Mouse (Mus musculus) kidney, embryonic 15.5 days (tissue): ENCODE data around the gene Glrx. TPM values are rescaled to one million over a fixed set of nuclear protein-coding genes. Genes with fewer than 3 reads are reported as not detected.

Experiments
- ATAC-seq: fragments of 200-750 bp; cut with Nextera tagmentation; replicated peaks from 2 replicates; pipeline ENCODE4 v1.8.0; 2017; ENCODE audit warnings: moderate TSS enrichment; ENCODE audit not compliant: low FRiP score
- H3K27ac ChIP-seq: fragments of 300-500 bp; sonication (generic); 2 replicates; pipeline ENCODE4 v1.5.1; 2015; ENCODE audit warnings: mild to moderate bottlenecking, inconsistent platforms
- H3K27me3 ChIP-seq: fragments of 300-500 bp; sonication (generic); 2 replicates; pipeline ENCODE4 v1.6.1; 2015; ENCODE audit warnings: inconsistent platforms
- H3K36me3 ChIP-seq: fragments of 300-500 bp; sonication (generic); 2 replicates; pipeline ENCODE4 v1.6.1; 2015; ENCODE audit warnings: inconsistent platforms
- H3K4me1 ChIP-seq: fragments of 300-500 bp; sonication (generic); 2 replicates; pipeline ENCODE4 v1.6.1; 2015; ENCODE audit warnings: inconsistent platforms
- H3K4me2 ChIP-seq: fragments of 300-500 bp; sonication (generic); 2 replicates; pipeline ENCODE4 v1.6.1; 2015; ENCODE audit warnings: moderate library complexity, mild to moderate bottlenecking, inconsistent platforms
- H3K4me3 ChIP-seq: fragments of 300-500 bp; sonication (generic); replicated peaks from 2 replicates; pipeline ENCODE4 v1.5.1; 2015; ENCODE audit warnings: mild to moderate bottlenecking, inconsistent platforms
- H3K9ac ChIP-seq: fragments of 300-500 bp; sonication (generic); 2 replicates; pipeline ENCODE4 v1.6.1; 2015; ENCODE audit warnings: mild to moderate bottlenecking, inconsistent platforms
- H3K9me3 ChIP-seq: fragments of 300-500 bp; sonication (generic); replicated peaks from 2 replicates; pipeline ENCODE4 v1.6.1; 2016; ENCODE audit warnings: inconsistent platforms
- WGBS: fragments of 180-500 bp; shearing (Covaris S2); methylation state at CpG from one replicate; pipeline ENCODE4 v1.1.7; 2015; ENCODE audit warnings: mixed read lengths; 5-methylcytosine and 5-hydroxymethylcytosine counted together
- polyA plus RNA-seq: library from polyadenylated mRNA; unstranded; fragments of >200 nt; fragmentation: Nextera tagmentation; extraction: Ambion mirVana; gene quantifications from 2 replicates; pipeline ENCODE4 v1.2.1, GENCODE M21; 2015

Gene Glrx
- polyA plus RNA-seq, 1 experiment from 2014 or later, result 43.3 TPM

DNA sequence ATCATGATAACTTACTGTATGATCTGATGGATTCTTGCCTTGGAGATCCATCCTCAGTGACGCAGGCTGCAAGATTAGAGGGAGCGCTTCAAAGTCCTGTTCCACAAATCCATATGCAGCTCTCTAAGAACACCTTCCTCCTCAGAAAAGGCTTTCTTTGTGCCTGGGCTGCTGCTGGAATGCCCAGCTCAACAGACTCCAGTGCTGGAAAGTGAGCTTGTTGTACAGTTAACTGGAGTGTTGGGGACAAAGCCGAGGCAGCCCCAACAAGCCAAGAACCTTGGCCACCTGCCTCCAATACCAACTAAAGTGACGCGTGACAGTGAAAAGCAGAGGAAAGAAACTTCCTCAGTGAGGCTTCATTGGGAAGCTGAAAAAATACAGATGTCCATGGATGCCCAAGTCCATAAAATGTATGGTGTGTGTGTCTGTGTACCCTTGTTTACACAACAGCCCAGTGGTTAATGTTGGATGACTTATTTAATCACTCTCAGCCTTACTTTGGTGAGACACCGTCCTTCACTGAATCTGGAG lies 1.2 kb downstream of the Glrx start:
- Histone ChIP-seq H3K27ac (peak overlapping the region; percentile 92), H3K4me2 (peak overlapping the region; percentile 80), H3K36me3 (no peaks in the 10 kb centered on the region), H3K9ac (peak overlapping the region; percentile 39), H3K9me3 (no peaks in the 10 kb centered on the region), H3K4me1 (peaks cover 26% of the 10 kb centered on the region), H3K27me3 (no peaks in the 10 kb centered on the region), H3K4me3 (peak overlapping the region; percentile 60)
- ATAC-seq, result no peak
- 55% methylated on average over 6 of the region's 6 CpGs for WGBS

DNA sequence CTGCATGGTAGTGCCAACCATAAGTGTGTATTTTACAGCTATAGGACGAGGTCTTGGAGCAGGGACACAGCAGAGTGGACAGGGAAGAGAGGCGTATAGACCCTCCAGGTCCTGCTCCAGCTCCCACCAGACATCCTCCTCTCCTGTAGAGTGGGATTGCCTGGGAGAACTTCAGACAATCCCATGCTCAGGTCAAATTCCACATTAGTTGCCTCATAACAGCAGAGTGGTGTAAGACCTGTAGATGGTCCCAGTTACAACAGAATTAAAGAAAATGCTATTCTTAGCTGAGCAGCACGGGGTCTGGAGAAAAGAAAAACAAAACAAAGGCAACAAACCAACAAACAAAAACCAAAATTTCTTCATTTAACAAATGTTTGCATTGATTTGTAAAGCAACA lies 2.3 kb downstream of the Glrx start:
- Histone ChIP-seq H3K4me2 (0 out of 2 replicates have a peak overlapping the region, but pooled peaks have one; percentile 4), H3K27ac (no peak overlapping the region), H3K4me1 (peaks cover 26% of the 10 kb centered on the region), H3K9ac (no peak overlapping the region), H3K36me3 (no peaks in the 10 kb centered on the region), H3K27me3 (no peaks in the 10 kb centered on the region), H3K4me3 (no peak overlapping the region), H3K9me3 (no peaks in the 10 kb centered on the region)
- no peak for ATAC-seq
- 66% methylated on average over 3 of the region's 3 CpGs for WGBS

DNA sequence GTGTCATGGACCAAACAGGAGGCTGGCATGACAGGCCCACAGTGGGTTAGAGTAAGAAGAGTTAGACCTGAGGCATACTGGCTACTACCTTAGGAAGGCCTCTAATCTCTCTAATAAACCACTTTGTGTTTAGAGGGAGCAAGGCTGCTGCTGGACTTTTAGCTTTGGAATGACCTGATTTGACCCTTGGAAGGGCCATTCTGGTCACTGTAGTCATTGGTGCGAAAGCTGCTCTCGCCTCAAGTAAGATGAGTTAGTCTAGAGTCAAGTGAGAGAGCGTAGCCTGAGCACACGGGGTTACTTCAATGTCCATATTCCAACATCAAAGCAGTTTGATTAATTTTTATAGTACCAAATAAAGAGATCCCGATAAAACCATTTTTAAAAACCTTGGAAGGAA lies 3.7 kb downstream of the Glrx start:
- WGBS, result 91% methylated on average over 5 of the region's 5 CpGs
- H3K9me3 ChIP-seq, result no peaks in the 10 kb centered on the region
- H3K27me3 ChIP-seq, result no peaks in the 10 kb centered on the region
- H3K36me3 ChIP-seq, result 0 out of 2 replicates have a peak, but pooled peaks cover 3% of the 10 kb centered on the region
- no peak overlapping the region for H3K4me2 ChIP-seq
- no peak overlapping the region for H3K27ac ChIP-seq
- no peak overlapping the region for H3K4me3 ChIP-seq
- no peak overlapping the region for H3K9ac ChIP-seq
- H3K4me1 ChIP-seq, result peaks cover 26% of the 10 kb centered on the region
- ATAC-seq, result no peak

DNA sequence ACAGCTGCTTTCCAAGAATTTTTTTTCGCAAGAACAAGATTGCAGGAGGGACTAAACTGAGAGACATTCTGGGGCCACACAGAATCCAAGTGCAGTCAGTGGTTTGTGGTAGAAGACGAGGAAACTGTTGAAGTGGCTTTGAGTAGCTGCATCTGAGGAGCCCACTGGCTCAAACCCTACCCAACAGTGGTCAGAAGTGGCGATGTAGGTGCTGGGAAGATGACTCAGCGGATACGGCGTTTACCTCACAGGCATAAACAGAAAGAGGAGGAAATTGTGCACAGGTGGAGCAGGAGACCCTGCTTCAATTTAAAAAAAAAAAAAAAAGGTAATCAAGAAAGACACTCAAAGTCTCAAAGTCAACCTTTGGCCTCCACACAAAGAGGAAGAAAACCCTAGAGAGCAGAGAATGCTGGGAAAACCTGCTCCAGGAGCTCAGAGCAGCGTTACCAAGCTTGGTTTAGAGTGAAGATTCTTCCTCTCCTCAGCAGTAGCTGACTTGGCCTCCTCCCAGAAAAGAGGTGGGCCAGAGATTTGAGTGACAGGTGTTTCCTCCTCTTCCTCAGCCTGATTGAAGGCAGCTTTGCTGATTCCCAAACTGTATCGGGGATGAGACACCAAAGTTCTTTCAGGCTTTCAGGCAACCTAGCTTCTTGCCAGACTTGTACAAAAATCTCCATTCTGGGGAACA lies 4.5 kb downstream of the Glrx start:
- H3K27ac ChIP-seq, result no peak overlapping the region
- 0 out of 2 replicates have a peak, but pooled peaks cover 3% of the 10 kb centered on the region for H3K36me3 ChIP-seq
- H3K9ac ChIP-seq, result no peak overlapping the region
- no peak overlapping the region for H3K4me2 ChIP-seq
- no peak for ATAC-seq
- no peak overlapping the region for H3K4me3 ChIP-seq
- no peaks in the 10 kb centered on the region for H3K27me3 ChIP-seq
- WGBS, result 88% methylated on average over 8 of the region's 8 CpGs
- H3K4me1 ChIP-seq, result peaks cover 24% of the 10 kb centered on the region
- no peaks in the 10 kb centered on the region for H3K9me3 ChIP-seq

DNA sequence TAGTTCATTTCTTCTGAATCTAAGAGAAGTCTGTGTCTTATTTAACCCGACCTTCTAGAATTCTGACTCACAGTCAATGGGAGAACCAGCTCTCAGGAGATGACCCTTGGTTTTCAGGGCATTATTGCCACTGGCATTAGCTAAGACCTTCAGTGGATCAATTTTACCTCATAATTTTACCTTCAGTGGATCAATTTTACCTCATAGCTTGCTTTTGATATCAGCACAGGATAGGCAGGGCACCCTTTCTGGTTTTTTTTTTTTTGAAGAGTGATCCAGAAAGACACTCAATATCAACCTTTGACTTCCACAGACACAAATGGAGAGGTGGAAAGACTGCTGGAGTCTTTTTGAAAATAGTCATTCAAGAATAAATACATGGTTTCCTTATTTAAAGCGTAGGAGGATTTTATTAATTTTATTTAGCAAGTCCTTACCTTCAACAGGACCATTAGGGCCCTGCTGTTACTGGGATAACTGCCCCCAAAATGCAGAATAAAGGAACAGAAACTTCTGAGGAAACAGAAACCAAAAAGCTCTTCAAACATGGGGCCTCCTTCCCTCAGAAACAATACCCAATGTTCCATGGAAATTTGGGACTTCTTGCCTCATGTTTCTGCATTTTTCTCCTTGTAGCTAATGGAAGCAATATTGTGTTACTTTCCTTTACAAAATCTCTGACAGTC lies 5.3 kb downstream of the Glrx start:
- H3K4me3 ChIP-seq, result no peak overlapping the region
- no peaks in the 10 kb centered on the region for H3K27me3 ChIP-seq
- H3K27ac ChIP-seq, result no peak overlapping the region
- 0 out of 2 replicates have a peak, but pooled peaks cover 3% of the 10 kb centered on the region for H3K36me3 ChIP-seq
- WGBS, result 94% methylated on average over 2 of the region's 2 CpGs
- no peak overlapping the region for H3K4me2 ChIP-seq
- H3K9me3 ChIP-seq, result no peaks in the 10 kb centered on the region
- H3K9ac ChIP-seq, result no peak overlapping the region
- no peak for ATAC-seq
- peaks cover 20% of the 10 kb centered on the region for H3K4me1 ChIP-seq

DNA sequence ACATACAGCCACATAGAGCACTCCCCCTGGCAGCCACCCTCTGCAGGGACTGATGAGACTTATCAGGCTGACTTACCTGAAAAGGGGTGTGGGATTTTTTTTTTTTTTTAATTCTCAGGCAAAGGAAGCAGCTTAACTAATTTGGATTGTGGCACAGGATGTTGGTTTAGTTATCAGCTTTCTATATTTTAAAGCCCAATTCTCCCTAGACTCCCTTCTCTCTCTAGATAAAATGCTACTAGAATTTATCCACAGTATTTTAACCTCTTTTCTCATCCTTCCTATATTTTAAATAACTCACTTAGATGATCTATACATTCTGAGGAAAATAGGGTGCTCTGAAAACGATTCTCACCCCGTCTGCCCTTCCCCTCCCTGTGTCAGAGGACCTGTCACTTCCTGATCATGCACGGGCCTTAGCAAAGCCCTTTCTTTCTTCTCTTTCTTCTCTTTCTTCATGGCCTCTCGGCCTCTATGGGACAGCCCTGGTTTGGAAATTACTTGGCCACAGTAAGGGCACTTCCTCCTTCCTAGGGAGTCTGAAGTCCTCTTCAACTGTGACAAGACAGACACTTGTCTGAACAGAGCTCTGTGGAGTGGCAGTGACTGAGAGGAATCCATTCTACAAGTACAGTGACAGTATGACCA lies 6.0 kb downstream of the Glrx start:
- peaks cover 14% of the 10 kb centered on the region for H3K4me1 ChIP-seq
- H3K4me3 ChIP-seq, result no peak overlapping the region
- no peaks in the 10 kb centered on the region for H3K9me3 ChIP-seq
- no peaks in the 10 kb centered on the region for H3K27me3 ChIP-seq
- H3K9ac ChIP-seq, result no peak overlapping the region
- H3K4me2 ChIP-seq, result no peak overlapping the region
- H3K36me3 ChIP-seq, result 0 out of 2 replicates have a peak, but pooled peaks cover 3% of the 10 kb centered on the region
- no peak for ATAC-seq
- WGBS, result 62% methylated on average over 4 of the region's 4 CpGs
- H3K27ac ChIP-seq, result no peak overlapping the region

DNA sequence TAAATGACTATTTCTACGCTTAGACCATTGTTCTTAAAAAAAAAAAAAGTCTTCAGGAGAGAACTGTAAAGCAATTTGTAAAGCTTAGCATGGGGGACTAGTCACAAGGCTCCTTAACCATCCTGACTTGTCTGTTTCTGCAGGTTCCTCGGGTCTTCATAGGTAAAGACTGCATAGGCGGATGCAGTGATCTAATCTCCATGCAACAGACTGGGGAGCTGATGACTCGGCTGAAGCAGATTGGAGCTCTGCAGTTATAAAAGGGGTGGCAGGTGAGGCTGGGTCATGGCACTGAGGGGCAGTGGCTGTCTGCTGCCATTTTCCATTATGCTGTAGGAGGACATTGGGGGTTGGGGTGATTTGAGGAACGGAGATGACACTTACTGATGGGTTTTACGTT lies 7.4 kb downstream of the Glrx start:
- ATAC-seq, result no peak
- H3K36me3 ChIP-seq, result 0 out of 2 replicates have a peak, but pooled peaks cover 3% of the 10 kb centered on the region
- H3K4me2 ChIP-seq, result no peak overlapping the region
- H3K4me3 ChIP-seq, result no peak overlapping the region
- no peaks in the 10 kb centered on the region for H3K9me3 ChIP-seq
- no peaks in the 10 kb centered on the region for H3K27me3 ChIP-seq
- no peak overlapping the region for H3K9ac ChIP-seq
- 86% methylated on average over 6 of the region's 6 CpGs for whole genome bisulfite sequencing
- no peak overlapping the region for H3K27ac ChIP-seq
- peaks cover under 1% of the 10 kb centered on the region; the same call in 1 of the 2 replicates for H3K4me1 ChIP-seq

DNA sequence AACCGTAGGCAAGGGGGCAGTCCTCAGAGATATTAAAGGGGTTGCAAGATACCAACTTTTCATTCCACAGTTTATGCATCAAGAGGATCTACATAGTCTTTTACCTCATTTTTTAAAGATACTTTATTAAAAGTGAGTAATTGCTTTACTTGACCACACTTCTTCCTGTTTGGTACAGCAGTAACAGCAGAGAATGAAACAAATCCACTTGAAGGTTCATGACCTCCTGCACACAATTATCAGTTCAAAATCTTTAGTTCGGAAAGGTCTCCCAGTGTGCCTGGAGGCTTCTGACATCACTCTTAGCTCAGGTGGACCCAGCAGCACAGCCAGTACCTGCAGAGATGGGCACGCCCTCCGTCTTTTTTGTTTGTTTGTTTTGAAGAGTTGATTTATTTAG lies 12.4 kb downstream of the Glrx start:
- WGBS, result 84% methylated on average over 4 of the region's 4 CpGs
- no peak overlapping the region for H3K4me3 ChIP-seq
- no peak for ATAC-seq

DNA sequence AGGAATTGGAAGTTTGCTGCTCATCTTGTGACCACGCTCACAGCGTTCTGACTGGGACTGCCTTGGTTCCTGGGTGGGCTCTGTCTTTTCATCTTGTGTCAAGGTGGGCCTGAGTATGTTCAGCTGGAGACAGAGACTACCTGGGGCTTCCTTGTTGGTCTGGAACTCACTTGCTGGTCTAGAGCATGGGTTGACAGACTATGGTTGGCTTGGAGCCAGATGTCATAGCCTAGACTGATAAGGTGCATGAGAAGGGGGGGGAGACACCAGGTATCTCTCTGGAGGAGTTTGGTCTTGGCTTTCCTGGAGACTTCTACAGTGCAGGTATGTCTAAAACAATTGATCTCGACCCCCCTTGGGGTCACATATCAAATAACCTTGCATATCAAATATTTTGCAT lies 13.4 kb downstream of the Glrx start:
- no peak overlapping the region for H3K4me3 ChIP-seq
- no peak overlapping the region for H3K27ac ChIP-seq
- no peaks in the 10 kb centered on the region for H3K36me3 ChIP-seq
- H3K4me1 ChIP-seq, result no peaks in the 10 kb centered on the region
- no peaks in the 10 kb centered on the region for H3K27me3 ChIP-seq
- H3K4me2 ChIP-seq, result no peak overlapping the region
- 91% methylated on average over 3 of the region's 3 CpGs for WGBS
- no peaks in the 10 kb centered on the region for H3K9me3 ChIP-seq
- H3K9ac ChIP-seq, result no peak overlapping the region
- no peak for ATAC-seq

More for the DNA sequence above, 12.4 kb downstream of the Glrx start:
- no peak overlapping the region for H3K4me2 ChIP-seq
- no peak overlapping the region for H3K9ac ChIP-seq
- 0 out of 2 replicates have a peak, but pooled peaks cover 3% of the 10 kb centered on the region for H3K36me3 ChIP-seq
- no peak overlapping the region for H3K27ac ChIP-seq
- no peaks in the 10 kb centered on the region for H3K4me1 ChIP-seq
- H3K27me3 ChIP-seq, result no peaks in the 10 kb centered on the region
- H3K9me3 ChIP-seq, result no peaks in the 10 kb centered on the region

DNA sequence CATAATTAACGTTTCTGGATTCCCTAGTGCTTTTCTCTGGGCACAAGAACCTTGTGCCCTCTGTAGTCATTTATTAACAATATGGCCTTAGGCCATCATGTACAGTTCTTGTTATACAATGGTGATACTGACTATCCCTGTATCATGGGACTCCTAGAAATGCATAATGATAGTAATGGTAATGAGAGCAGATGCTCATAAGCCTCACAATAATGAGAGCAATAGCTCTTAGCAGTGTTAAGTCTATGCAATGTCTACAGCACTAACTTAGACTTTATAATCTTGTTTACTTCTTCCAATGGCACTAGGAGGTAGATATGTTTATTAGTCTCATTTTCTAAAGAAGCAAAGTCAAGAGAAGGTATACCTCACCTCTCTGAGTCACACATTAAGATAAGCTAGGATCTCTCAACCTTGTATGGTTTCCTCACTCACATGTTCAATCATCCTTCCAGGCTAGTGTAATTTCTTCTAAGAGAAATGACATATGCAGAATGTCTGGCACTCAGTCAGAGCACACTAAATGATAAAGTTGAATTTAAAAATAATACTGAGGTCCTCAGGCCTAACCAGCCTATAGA lies 19.7 kb downstream of the Glrx start:
- Histone ChIP-seq H3K4me1 (no peaks in the 10 kb centered on the region), H3K27me3 (no peaks in the 10 kb centered on the region), H3K9me3 (no peaks in the 10 kb centered on the region), H3K9ac (no peak overlapping the region), H3K4me3 (no peak overlapping the region), H3K36me3 (no peaks in the 10 kb centered on the region), H3K4me2 (no peak overlapping the region), H3K27ac (no peak overlapping the region)
- 82% methylated on average over 1 of the region's 1 CpGs for WGBS
- ATAC-seq, result no peak

DNA sequence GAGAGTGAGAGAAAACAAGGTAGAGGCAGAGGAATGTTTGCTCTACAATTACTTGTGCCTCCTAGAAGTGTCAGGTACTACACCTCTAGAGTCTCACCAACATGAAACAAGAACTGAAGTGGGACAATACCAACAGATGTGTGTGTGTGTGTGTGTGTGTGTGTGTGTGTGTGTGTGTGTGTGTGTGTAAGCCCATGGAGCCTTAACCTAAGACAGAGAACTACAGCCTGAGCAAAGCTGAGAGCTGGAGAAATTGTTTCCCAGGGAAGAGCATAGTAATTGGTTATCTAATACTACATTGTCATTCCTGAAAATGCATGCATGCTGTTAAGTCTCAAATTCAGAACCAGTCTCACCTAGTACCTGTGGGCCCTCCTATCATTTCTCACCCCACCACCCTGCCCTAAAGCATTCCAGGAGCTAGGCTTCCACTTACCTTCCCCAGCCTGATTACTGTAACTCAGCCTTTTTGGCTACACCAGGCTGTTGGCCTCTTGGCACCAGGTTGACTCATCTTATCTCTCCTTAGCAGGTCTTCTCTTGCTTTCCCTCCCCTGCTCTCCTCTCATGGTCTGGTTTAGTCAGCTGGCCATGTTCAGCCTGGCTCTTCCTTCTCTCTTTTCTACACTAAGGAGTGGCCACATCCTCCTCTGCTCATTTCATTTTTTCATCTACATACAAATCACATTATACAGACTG lies 26.0 kb downstream of the Glrx start:
- H3K9me3 ChIP-seq, result no peaks in the 10 kb centered on the region
- H3K4me3 ChIP-seq, result no peak overlapping the region
- H3K9ac ChIP-seq, result no peak overlapping the region
- H3K4me2 ChIP-seq, result no peak overlapping the region
- peak; percentile 54; the same call in 1 of the 2 replicates for ATAC-seq
- no peaks in the 10 kb centered on the region for H3K4me1 ChIP-seq
- H3K36me3 ChIP-seq, result peaks cover 23% of the 10 kb centered on the region; the same call in 1 of the 2 replicates
- no peaks in the 10 kb centered on the region for H3K27me3 ChIP-seq
- H3K27ac ChIP-seq, result no peak overlapping the region
